Mouse (Mus musculus): ENCODE measurements at regions not wholly inside any gene's neighbourhood (a gene's known extent, or its start where the extent isn't known, plus 50 kb on each side); places are given as distances from the start of the nearest gene placed in this dataset.

DNA sequence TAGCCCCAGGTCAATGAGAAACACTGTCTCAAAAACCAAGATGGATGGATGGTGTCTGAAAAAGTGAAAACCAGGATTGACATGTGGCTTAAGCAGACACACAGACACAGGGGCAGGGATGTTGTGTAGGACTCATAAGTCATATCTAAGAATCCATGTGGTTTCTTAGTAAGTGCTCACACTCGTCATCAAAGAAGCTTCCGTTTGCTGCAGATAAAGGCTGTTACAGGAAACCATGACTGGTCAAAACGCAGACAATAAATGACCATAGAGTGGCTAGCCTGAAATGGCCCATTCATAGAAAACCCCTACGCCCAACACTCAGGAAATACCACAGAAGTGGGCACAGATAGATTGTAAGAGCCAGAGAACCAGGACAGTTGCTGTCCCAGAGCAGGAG is 118.8 kb upstream of the Mgat5 start:
- H3K27ac ChIP-seq (ENCODE audit: insufficient read depth, low read depth, low read length), result no peak overlapping the region
- H3K4me3 ChIP-seq (ENCODE audit: insufficient read depth, low read length), result no peak overlapping the region
- H3K4me1 ChIP-seq (ENCODE audit: control insufficient read depth, insufficient read depth, low read length), result peaks cover 15% of the 10 kb centered on the region
- TF ChIP-seq CTCF (IDR thresholded peaks at IDR 0.05; ENCODE audit: low read depth, low read length), result no peak
- TF ChIP-seq POLR2A (IDR thresholded peaks at IDR 0.05; ENCODE audit: borderline replicate concordance, low read depth, low read length), result no peak

GRCm38 (mm10) chr1:127083761-127084308 is 121.0 kb upstream of the Mgat5 start:
- no peak overlapping the region for H3K4me3 ChIP-seq (ENCODE audit: insufficient read depth, low read length)
- H3K4me1 ChIP-seq (ENCODE audit: control insufficient read depth, insufficient read depth, low read length), result peaks cover 15% of the 10 kb centered on the region
- H3K27ac ChIP-seq (ENCODE audit: insufficient read depth, low read depth, low read length), result peak overlapping the region; percentile 86
- TF ChIP-seq CTCF (IDR thresholded peaks at IDR 0.05; ENCODE audit: low read depth, low read length), result no peak
- TF ChIP-seq POLR2A (IDR thresholded peaks at IDR 0.05; ENCODE audit: borderline replicate concordance, low read depth, low read length), result no peak

DNA sequence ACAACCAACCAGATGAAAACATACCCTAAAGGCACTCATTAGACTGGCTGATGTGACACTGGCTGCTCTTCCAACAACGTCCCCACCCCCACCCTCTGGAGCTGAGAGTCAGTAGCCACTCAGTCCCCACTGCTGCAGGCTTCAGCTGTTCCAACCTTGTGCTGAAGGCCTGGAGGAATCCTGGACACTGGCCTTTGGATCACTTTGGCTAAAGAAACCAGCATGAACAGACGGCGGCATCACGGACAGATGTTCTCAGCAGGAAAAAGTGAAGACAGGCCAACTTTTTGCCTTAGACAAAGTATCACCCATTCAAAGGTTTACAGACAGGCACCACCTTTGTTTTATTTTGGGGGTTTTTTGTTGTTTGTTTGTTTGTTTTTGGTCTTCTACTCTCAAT is 125.8 kb upstream of the Mgat5 start:
- Histone ChIP-seq H3K27ac (ENCODE audit: insufficient read depth, low read depth, low read length) (no peak overlapping the region), H3K4me1 (ENCODE audit: control insufficient read depth, insufficient read depth, low read length) (peaks cover 11% of the 10 kb centered on the region), H3K4me3 (ENCODE audit: insufficient read depth, low read length) (no peak overlapping the region)
- no peak for TF ChIP-seq POLR2A (IDR thresholded peaks at IDR 0.05; ENCODE audit: borderline replicate concordance, low read depth, low read length)
- TF ChIP-seq CTCF (IDR thresholded peaks at IDR 0.05; ENCODE audit: low read depth, low read length), result no peak

DNA sequence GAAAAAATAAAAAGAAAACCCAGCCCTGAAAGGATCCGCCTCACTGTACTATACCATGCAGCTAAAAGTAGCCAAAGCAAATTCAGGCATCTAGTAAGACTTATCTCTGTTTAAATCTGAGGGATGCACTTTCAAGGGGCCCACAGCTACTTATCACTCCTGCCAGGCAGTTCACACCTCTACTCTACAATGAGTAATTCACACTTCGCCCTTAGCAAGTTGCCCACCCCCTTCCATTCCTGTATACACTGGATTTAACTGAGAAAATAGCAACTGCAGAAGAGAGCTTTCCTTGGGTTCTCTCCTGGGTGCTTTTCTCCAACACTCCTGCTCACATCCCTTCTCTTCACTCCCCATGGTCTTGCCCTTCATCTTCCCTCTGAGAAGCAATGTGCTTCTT is 142.4 kb upstream of the Mgat5 start:
- Histone ChIP-seq H3K4me3 (ENCODE audit: insufficient read depth, low read length) (no peak overlapping the region), H3K27ac (ENCODE audit: insufficient read depth, low read depth, low read length) (no peak overlapping the region), H3K4me1 (ENCODE audit: control insufficient read depth, insufficient read depth, low read length) (no peaks in the 10 kb centered on the region)
- TF ChIP-seq POLR2A (IDR thresholded peaks at IDR 0.05; ENCODE audit: borderline replicate concordance, low read depth, low read length) (no peak), CTCF (IDR thresholded peaks at IDR 0.05; ENCODE audit: low read depth, low read length) (no peak)

DNA sequence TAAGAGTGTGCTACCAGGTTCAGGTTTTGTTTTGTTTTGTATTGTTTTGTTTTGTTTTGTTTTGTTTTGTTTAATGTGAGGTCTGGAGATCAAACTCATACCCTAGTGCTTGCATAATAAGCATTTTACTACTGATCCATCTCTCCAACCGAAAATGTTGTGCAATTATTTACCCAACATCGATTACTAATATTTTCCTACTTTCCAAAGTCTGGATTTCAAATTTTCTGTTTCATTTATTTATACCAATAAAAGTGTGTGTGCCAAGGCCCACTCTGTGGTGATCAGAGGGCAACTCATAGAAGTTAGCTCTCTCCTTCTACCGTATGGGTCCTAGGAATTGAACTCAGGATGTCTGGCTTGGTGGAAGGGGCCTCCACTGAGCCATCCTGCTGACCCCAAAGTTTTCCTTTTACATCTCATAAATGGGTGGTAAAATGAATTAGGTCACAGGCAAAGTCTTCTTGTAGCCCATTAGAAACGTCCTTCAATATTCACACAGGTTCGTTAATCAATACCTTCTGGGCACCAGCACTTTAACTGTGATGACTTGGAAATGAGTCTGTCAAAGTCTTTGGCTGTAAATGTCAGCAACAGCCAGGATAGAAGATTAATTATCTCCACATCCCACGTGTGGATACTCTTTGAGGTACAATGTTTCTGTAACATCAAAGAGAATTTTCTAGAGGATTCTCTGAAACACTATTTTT is 158.9 kb upstream of the Mgat5 start:
- H3K4me1 ChIP-seq (ENCODE audit: control insufficient read depth, insufficient read depth, low read length), result peaks cover 5% of the 10 kb centered on the region; the same call in 1 of the 2 replicates
- H3K27ac ChIP-seq (ENCODE audit: insufficient read depth, low read depth, low read length), result no peak overlapping the region
- no peak overlapping the region for H3K4me3 ChIP-seq (ENCODE audit: insufficient read depth, low read length)
- TF ChIP-seq CTCF (IDR thresholded peaks at IDR 0.05; ENCODE audit: low read depth, low read length), result no peak
- no peak for TF ChIP-seq POLR2A (IDR thresholded peaks at IDR 0.05; ENCODE audit: borderline replicate concordance, low read depth, low read length)

DNA sequence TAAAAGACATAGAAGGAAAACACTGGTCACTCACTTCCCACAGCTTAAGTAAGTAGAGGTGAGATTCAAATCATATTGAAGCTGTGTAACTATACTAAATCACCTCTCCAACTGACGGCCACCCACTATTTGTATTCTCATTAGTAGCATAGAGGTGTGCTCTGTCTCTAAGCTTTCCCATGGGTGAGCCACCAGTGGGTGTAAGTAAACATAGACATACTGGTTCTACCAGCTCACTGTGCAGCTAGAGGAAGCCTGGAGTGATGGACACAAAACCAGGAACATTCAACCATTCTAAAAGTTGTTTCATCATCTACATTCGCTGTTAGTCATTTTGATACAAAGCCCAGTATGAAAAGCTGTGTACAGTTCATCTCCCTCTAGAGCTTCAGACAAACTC is 170.1 kb upstream of the Mgat5 start:
- TF ChIP-seq POLR2A (IDR thresholded peaks at IDR 0.05; ENCODE audit: borderline replicate concordance, low read depth, low read length) (no peak), CTCF (IDR thresholded peaks at IDR 0.05; ENCODE audit: low read depth, low read length) (no peak)
- no peak overlapping the region for H3K27ac ChIP-seq (ENCODE audit: insufficient read depth, low read depth, low read length)
- H3K4me1 ChIP-seq (ENCODE audit: control insufficient read depth, insufficient read depth, low read length), result no peaks in the 10 kb centered on the region
- H3K4me3 ChIP-seq (ENCODE audit: insufficient read depth, low read length), result no peak overlapping the region

DNA sequence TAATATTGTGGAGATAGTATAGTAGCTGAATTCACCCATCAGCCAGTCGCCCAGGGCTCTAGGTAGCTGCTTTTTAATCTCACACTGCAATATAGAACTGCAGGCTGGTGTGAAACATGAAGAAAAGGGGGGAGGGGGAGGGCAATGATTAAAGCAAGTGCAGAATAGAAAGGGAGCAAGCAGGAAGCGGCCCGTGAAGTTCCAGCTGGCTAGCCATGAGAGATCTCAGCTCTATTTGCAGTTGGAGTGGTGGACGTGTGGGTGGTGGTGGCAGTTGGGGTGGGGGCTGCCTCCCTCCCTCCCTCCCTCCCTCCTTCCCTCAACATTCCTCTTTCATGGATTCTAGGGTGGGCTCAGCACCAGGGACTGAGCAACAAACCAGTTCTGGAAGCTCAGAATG is 173.3 kb upstream of the Mgat5 start:
- no peak for TF ChIP-seq POLR2A (IDR thresholded peaks at IDR 0.05; ENCODE audit: borderline replicate concordance, low read depth, low read length)
- TF ChIP-seq CTCF (IDR thresholded peaks at IDR 0.05; ENCODE audit: low read depth, low read length), result no peak
- Histone ChIP-seq H3K4me3 (ENCODE audit: insufficient read depth, low read length) (no peak overlapping the region), H3K27ac (ENCODE audit: insufficient read depth, low read depth, low read length) (no peak overlapping the region), H3K4me1 (ENCODE audit: control insufficient read depth, insufficient read depth, low read length) (no peaks in the 10 kb centered on the region)

GRCm38 (mm10) chr1:127028872-127029497 is 175.8 kb upstream of the Mgat5 start:
- Histone ChIP-seq H3K4me3 (ENCODE audit: insufficient read depth, low read length) (no peak overlapping the region), H3K27ac (ENCODE audit: insufficient read depth, low read depth, low read length) (no peak overlapping the region), H3K4me1 (ENCODE audit: control insufficient read depth, insufficient read depth, low read length) (no peaks in the 10 kb centered on the region)
- TF ChIP-seq CTCF (IDR thresholded peaks at IDR 0.05; ENCODE audit: low read depth, low read length) (no peak), POLR2A (IDR thresholded peaks at IDR 0.05; ENCODE audit: borderline replicate concordance, low read depth, low read length) (no peak)

DNA sequence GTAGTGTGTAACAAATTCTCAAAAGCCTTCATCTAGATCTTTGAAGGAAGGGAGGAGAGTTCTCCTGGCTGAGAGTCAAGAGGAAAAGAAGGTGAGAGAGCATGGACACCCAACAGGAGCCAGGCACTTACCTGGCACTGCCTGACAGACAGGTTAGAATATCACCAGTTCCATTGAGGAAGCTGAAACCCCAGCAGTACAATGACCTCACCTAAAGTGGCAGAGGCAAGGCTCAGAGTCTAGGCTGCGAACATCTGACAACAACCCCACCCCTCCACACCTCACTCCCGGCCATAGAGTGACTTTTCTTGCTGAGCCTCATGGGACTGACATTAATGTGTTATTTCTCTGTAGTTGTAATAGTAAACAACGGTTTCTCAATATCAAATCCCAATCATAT is 181.7 kb upstream of the Mgat5 start:
- Histone ChIP-seq H3K4me1 (ENCODE audit: control insufficient read depth, insufficient read depth, low read length) (no peaks in the 10 kb centered on the region), H3K27ac (ENCODE audit: insufficient read depth, low read depth, low read length) (no peak overlapping the region), H3K4me3 (ENCODE audit: insufficient read depth, low read length) (no peak overlapping the region)
- TF ChIP-seq POLR2A (IDR thresholded peaks at IDR 0.05; ENCODE audit: borderline replicate concordance, low read depth, low read length) (no peak), CTCF (IDR thresholded peaks at IDR 0.05; ENCODE audit: low read depth, low read length) (no peak)

- Histone ChIP-seq H3K4me1 (ENCODE audit: control insufficient read depth, insufficient read depth, low read length) (no peaks in the 10 kb centered on the region), H3K4me3 (ENCODE audit: insufficient read depth, low read length) (no peak overlapping the region), H3K27ac (ENCODE audit: insufficient read depth, low read depth, low read length) (no peak overlapping the region)
- TF ChIP-seq POLR2A (IDR thresholded peaks at IDR 0.05; ENCODE audit: borderline replicate concordance, low read depth, low read length) (no peak), CTCF (IDR thresholded peaks at IDR 0.05; ENCODE audit: low read depth, low read length) (no peak)
Measured at GRCm38 (mm10) chr1:127017698-127018097, 187.1 kb upstream of the Nckap5 start.
